Mouse (Mus musculus) liver, embryonic 13.5 days (tissue): ENCODE data around the gene Cplane1. TPM values are rescaled to one million over a fixed set of nuclear protein-coding genes. Genes with fewer than 3 reads are reported as not detected.

Experiments
- ATAC-seq: fragments of 200-750 bp; cut with Nextera tagmentation; 2 replicates; pipeline ENCODE4 v1.8.0; 2017; ENCODE audit warnings: low read depth, mild to moderate bottlenecking, moderate number of reproducible peaks, moderate library complexity
- DNase-seq: peaks from one replicate; pipeline ENCODE4 v3.0.0; 2022
- H3K27ac ChIP-seq: fragments of 300-500 bp; sonication (generic); 2 replicates; pipeline ENCODE4 v1.5.1; 2015; ENCODE audit warnings: moderate library complexity, mild to moderate bottlenecking, inconsistent platforms
- H3K27me3 ChIP-seq: fragments of 300-500 bp; sonication (generic); 2 replicates; pipeline ENCODE4 v1.6.1; 2015; ENCODE audit warnings: mild to moderate bottlenecking, inconsistent platforms
- H3K36me3 ChIP-seq: fragments of 300-500 bp; sonication (generic); 2 replicates; pipeline ENCODE4 v1.6.1; 2015; ENCODE audit warnings: mild to moderate bottlenecking, inconsistent platforms
- H3K4me1 ChIP-seq: fragments of 300-500 bp; sonication (generic); replicated peaks from 2 replicates; pipeline ENCODE4 v1.6.1; 2015; ENCODE audit warnings: inconsistent platforms
- H3K4me2 ChIP-seq: fragments of 300-500 bp; sonication (generic); 2 replicates; pipeline ENCODE4 v1.6.1; 2015; ENCODE audit warnings: inconsistent platforms, mild to moderate bottlenecking, moderate library complexity
- H3K4me3 ChIP-seq: fragments of 300-500 bp; sonication (generic); replicated peaks from 2 replicates; pipeline ENCODE4 v1.5.1; 2015; ENCODE audit warnings: mild to moderate bottlenecking, inconsistent platforms
- H3K9ac ChIP-seq: fragments of 300-500 bp; sonication (generic); 2 replicates; pipeline ENCODE4 v1.6.1; 2015; ENCODE audit warnings: mild to moderate bottlenecking, inconsistent platforms
- H3K9me3 ChIP-seq: fragments of 300-500 bp; sonication (generic); replicated peaks from 2 replicates; pipeline ENCODE4 v1.6.1; 2016; ENCODE audit warnings: inconsistent platforms
- WGBS: fragments of 180-500 bp; shearing (Covaris S2); methylation state at CpG from one replicate; pipeline ENCODE4 v1.1.7; 2015; ENCODE audit not compliant: insufficient replicate concordance; 5-methylcytosine and 5-hydroxymethylcytosine counted together
- polyA plus RNA-seq: library from polyadenylated mRNA; unstranded; fragments of >200 nt; fragmentation: Nextera tagmentation; extraction: Ambion mirVana; gene quantifications from 2 replicates; pipeline ENCODE4 v1.2.1, GENCODE M21; 2015

The Cplane1 gene
- 0.69 and 0.75 TPM in 2 replicates for polyA plus RNA-seq

DNA sequence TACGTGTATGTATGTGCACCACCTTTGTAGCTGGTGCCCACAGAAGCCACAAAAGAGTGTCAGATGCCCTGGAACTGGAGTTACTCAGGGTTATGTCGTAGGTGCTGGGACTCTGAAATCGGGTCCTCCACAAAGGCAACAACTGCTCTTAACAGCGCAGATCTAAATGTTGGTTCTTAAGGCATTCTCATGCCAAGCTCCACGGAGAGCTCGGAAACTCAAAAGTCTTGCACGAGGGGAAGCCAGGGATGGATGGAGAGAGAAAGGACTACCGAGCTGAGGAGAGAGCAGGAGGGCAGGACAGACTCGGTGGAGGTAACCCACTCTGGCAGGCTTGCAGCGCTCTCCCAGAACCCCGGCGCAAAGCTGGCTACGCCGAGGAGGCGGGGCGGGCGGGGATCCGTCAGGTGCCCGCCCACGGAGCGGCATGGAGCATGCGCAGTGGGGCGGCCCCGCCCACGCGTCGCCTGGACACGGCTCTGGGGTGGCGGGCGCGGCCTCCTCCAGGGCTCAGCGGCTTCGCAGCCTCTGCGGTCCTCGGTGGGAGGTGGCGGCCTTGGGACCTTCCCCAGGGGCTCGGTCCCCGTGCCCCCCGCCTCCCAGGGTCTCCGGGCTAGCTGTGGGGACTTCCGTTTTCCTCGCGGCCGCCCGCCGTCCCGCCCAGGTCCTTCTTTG is at the start of gene Cplane1:
Cplane1 (plus strand) TSS at position 516 of the 675 bp plus-strand sequence.
- Histone ChIP-seq H3K4me3 (peak within 1 kb of the TSS; percentile 81), H3K4me2 (peak within 1 kb of the TSS; percentile 100), H3K4me1 (peaks cover 14% of the 10 kb centered on the region; the same call in 1 of the 2 replicates), H3K9me3 (no peaks in the 10 kb centered on the region), H3K36me3 (no peaks in the 10 kb centered on the region), H3K27ac (no peak within 1 kb of the TSS), H3K27me3 (no peaks in the 10 kb centered on the region), H3K9ac (peak within 1 kb of the TSS; percentile 81)
- WGBS = 1% methylated on average over 40 of the region's 47 CpGs
- ATAC-seq (peak; percentile 99), DNase-seq (peak; percentile 91)

DNA sequence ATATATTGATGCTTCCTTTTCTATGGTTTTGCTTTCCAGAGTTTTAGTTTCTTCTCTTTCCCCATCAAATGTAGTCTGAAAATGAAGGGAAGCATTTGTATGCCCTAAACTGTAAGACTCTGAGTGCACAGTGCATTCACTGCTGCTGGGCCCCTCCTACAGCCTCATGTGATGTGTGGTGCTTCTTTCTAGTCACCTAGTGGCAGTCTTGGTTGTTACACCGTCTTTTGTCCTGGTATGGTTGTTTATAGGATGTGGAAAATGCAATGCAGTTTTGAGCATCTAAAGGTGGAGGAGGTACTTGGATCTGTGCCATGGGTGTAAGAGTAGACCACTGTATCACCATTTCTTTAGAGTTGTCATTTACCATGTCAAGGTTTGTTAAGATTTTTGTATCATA is 39.6 kb upstream of the Cplane1 start:
- Histone ChIP-seq H3K4me3 (no peak overlapping the region), H3K36me3 (peaks cover 86% of the 10 kb centered on the region), H3K9me3 (no peaks in the 10 kb centered on the region), H3K4me1 (no peaks in the 10 kb centered on the region), H3K4me2 (no peak overlapping the region), H3K9ac (no peak overlapping the region), H3K27me3 (no peaks in the 10 kb centered on the region), H3K27ac (no peak overlapping the region)
- DNase-seq (no peak), ATAC-seq (no peak)
- 68% methylated on average over 1 of the region's 1 CpGs for WGBS

DNA sequence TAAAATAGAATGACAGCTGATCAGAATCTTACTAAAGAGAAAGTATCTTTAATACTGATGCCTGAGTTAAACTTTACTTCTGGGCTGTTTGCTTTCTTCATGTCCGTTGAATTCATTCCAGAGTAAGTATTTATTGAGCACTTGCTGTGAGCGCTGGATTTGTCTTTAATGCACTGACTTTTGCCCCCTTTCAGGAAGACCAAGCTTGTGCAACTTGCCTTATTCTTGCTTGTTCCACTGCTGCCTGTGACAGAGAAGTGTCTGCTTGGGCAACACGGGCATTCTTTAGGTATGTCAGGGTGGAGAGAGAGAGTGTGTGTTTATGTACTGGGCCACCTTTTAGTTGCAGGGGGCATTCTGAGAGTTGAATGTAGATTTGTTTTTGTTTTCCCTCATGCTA is 37.6 kb upstream of the Cplane1 start:
- no peaks in the 10 kb centered on the region for H3K4me1 ChIP-seq
- WGBS = 81% methylated on average over 3 of the region's 3 CpGs
- no peaks in the 10 kb centered on the region for H3K9me3 ChIP-seq
- H3K4me3 ChIP-seq = no peak overlapping the region
- no peaks in the 10 kb centered on the region for H3K27me3 ChIP-seq
- no peak overlapping the region for H3K27ac ChIP-seq
- ATAC-seq (no peak), DNase-seq (no peak)
- no peak overlapping the region for H3K4me2 ChIP-seq
- H3K36me3 ChIP-seq = peaks cover 90% of the 10 kb centered on the region
- no peak overlapping the region for H3K9ac ChIP-seq

DNA sequence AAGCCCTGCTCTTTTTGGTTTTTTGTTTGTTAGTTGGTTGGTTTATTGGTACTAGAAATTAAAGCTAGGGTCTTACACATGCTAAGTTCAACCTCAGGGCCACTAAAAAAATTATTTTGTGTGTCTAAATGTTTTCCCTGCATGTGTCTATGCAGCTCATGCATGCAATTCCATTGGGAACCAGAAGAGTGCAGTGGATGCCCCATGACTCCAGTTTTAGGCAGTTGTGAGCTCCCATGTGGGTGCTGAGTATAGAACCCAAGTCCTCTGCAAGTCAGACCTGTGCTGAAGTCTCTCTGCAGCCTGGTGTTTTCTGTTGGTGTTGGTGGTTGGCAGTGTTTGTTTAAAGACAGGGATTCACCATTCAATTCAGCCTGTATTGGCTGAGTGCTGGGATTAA is 37.1 kb upstream of the Cplane1 start:
- Histone ChIP-seq H3K9ac (no peak overlapping the region), H3K27me3 (no peaks in the 10 kb centered on the region), H3K4me1 (no peaks in the 10 kb centered on the region), H3K36me3 (peaks cover 90% of the 10 kb centered on the region), H3K27ac (no peak overlapping the region), H3K4me2 (no peak overlapping the region), H3K4me3 (no peak overlapping the region), H3K9me3 (no peaks in the 10 kb centered on the region)
- ATAC-seq (no peak), DNase-seq (no peak)

DNA sequence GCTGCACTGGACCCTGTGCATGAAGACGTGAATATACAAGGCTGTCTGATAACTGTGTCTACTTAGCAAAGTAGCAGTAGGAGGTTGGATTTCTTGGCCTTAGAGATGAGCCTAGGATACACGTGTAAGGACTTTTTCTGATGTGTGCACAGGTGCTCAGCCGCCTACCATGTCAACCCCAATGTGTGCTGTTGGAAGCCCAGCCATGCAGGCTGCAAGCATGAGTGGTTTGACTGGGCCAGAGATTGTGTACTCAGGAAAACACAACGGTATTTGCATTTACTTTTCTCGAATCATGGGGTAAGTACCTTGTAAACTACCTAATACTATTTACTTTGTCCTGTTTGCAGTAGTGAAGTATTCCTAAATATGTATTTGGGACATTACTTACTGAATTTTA is 33.3 kb upstream of the Cplane1 start:
- DNase-seq = no peak
- 82% methylated on average over 5 of the region's 5 CpGs for WGBS
- H3K36me3 ChIP-seq = peaks cover 91% of the 10 kb centered on the region

GRCm38 (mm10) chr15:8161841-8162240 is 7.1 kb upstream of the Cplane1 start:
- DNase-seq (no peak), ATAC-seq (no peak)
- Histone ChIP-seq H3K4me2 (no peak overlapping the region), H3K4me3 (no peak overlapping the region), H3K9ac (no peak overlapping the region), H3K9me3 (no peaks in the 10 kb centered on the region), H3K4me1 (no peaks in the 10 kb centered on the region), H3K27ac (no peak overlapping the region), H3K27me3 (no peaks in the 10 kb centered on the region), H3K36me3 (peaks cover 50% of the 10 kb centered on the region)
- WGBS = 68% methylated on average over 1 of the region's 1 CpGs

More for the DNA sequence above, 33.3 kb upstream of the Cplane1 start:
- Histone ChIP-seq H3K27ac (no peak overlapping the region), H3K27me3 (no peaks in the 10 kb centered on the region), H3K4me2 (no peak overlapping the region), H3K9ac (no peak overlapping the region), H3K4me1 (no peaks in the 10 kb centered on the region), H3K9me3 (no peaks in the 10 kb centered on the region), H3K4me3 (no peak overlapping the region)
- no peak for ATAC-seq

GRCm38 (mm10) chr15:8169266-8169746 is 400 bp downstream of the Cplane1 start:
- Histone ChIP-seq H3K9ac (peak overlapping the region; percentile 81), H3K36me3 (no peaks in the 10 kb centered on the region), H3K4me3 (peak overlapping the region; percentile 81), H3K27me3 (no peaks in the 10 kb centered on the region), H3K9me3 (no peaks in the 10 kb centered on the region), H3K4me1 (peaks cover 14% of the 10 kb centered on the region; the same call in 1 of the 2 replicates), H3K27ac (no peak overlapping the region), H3K4me2 (peak overlapping the region; percentile 100)
- ATAC-seq (peak; percentile 63), DNase-seq (no peak)
- WGBS = 1% methylated on average over 25 of the region's 25 CpGs

DNA sequence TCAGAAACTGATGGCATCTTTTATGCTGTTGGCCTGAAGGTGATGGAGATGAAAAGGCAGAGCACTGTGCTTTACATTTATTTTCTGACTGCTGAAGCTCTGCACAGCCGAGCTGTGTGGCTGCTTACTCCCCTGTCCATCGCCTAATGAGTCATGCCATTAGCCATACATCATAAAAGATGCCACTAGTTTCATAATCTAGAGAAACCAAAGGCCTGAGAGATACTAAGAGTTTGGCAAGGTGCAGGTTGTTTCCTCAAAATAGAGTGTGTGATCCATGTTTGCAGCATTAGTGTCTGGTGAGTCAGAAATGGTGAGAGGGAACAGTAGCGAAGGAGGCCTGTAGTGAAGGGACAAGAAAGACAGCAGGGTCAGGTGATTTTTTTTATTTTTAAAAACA is 20.7 kb downstream of the Cplane1 start:
- Histone ChIP-seq H3K4me2 (no peak overlapping the region), H3K36me3 (no peaks in the 10 kb centered on the region; the same call in 1 of the 2 replicates), H3K9me3 (no peaks in the 10 kb centered on the region), H3K27me3 (no peaks in the 10 kb centered on the region), H3K9ac (no peak overlapping the region), H3K4me3 (no peak overlapping the region), H3K27ac (no peak overlapping the region), H3K4me1 (0 out of 2 replicates have a peak, but pooled peaks cover 2% of the 10 kb centered on the region)
- ATAC-seq = no peak
- 76% methylated on average over 3 of the region's 3 CpGs for WGBS
- no peak for DNase-seq

DNA sequence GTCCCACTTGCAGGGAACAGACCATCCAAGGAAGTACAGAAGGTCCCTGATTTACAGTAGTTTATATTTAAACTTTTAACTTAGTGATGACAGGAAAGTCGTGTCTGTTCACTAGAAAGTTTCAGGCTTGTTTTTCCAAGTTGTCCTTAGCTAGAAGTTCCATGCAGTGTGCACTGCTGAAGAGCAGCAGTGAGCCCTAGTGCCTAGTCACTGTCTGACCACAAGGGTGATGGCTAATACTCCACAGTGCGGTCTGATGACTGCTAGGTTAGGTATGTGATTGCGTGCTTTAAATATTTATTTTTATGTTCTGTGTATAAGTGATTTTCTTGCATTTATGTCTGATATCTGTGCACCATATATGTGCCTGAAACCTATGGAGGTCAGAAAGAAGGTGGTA is 21.5 kb downstream of the Cplane1 start:
- H3K4me3 ChIP-seq = no peak overlapping the region
- no peaks in the 10 kb centered on the region for H3K9me3 ChIP-seq
- DNase-seq (no peak), ATAC-seq (no peak)
- no peak overlapping the region for H3K9ac ChIP-seq
- H3K4me1 ChIP-seq = 0 out of 2 replicates have a peak, but pooled peaks cover 2% of the 10 kb centered on the region
- H3K36me3 ChIP-seq = no peaks in the 10 kb centered on the region; the same call in 1 of the 2 replicates
- H3K27ac ChIP-seq = no peak overlapping the region
- no peak overlapping the region for H3K4me2 ChIP-seq
- WGBS = 73% methylated on average over 3 of the region's 3 CpGs
- no peaks in the 10 kb centered on the region for H3K27me3 ChIP-seq

DNA sequence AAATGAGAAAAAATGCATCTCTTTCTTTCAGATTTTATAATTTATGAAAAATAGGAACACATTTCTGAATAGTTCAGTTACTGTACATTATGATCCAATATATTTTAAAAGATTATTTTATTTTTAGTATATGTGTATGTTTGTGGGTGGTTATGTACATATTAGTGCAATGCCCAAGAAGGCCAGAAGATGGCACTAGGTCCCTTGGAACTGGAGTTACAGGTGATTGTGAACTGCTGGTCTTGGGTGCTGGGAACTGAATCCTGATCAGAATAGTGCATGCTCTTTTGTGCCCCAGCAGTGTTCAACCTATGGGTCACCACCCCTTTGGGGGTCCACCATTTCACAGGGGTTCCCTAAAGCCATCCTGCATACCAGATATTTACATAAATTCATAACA is 31.4 kb downstream of the Cplane1 start:
- Histone ChIP-seq H3K4me1 (no peaks in the 10 kb centered on the region), H3K9me3 (0 out of 2 replicates have a peak, but pooled peaks cover 3% of the 10 kb centered on the region), H3K36me3 (peaks cover 20% of the 10 kb centered on the region), H3K4me3 (no peak overlapping the region), H3K9ac (no peak overlapping the region), H3K4me2 (no peak overlapping the region), H3K27me3 (no peaks in the 10 kb centered on the region), H3K27ac (no peak overlapping the region)
- ATAC-seq (no peak), DNase-seq (no peak)

- Histone ChIP-seq H3K27ac (no peak overlapping the region), H3K9me3 (no peaks in the 10 kb centered on the region), H3K4me1 (no peaks in the 10 kb centered on the region), H3K9ac (no peak overlapping the region), H3K4me2 (no peak overlapping the region), H3K27me3 (no peaks in the 10 kb centered on the region), H3K4me3 (no peak overlapping the region), H3K36me3 (0 out of 2 replicates have a peak, but pooled peaks cover 9% of the 10 kb centered on the region)
- no peak for DNase-seq
- ATAC-seq = no peak
- WGBS = 72% methylated on average over 6 of the region's 6 CpGs
These were observed 39.5 kb downstream of the Cplane1 start for GRCm38 (mm10) chr15:8208362-8208761.

DNA sequence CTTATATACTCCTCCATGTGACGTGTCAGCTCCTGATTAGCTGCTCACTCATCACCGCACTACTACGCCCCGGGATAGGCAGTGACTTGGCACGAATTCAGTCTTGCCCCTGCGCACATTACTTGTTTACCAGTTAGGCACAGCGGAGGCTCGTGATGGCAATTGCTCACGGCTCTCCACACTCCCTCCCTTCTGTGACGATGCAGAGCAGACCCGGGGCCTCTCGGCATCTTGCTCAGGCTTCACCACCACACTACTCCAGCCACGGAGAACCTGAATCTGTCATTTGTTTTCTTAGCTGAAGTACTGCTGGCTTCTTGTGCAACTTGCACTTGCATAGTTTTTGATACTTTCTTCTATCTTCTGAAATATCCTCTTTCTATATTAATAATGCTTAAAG is 45.9 kb downstream of the Cplane1 start:
- Histone ChIP-seq H3K27ac (no peak overlapping the region), H3K4me1 (no peaks in the 10 kb centered on the region), H3K4me2 (no peak overlapping the region), H3K4me3 (no peak overlapping the region), H3K9ac (no peak overlapping the region), H3K9me3 (no peaks in the 10 kb centered on the region), H3K36me3 (0 out of 2 replicates have a peak, but pooled peaks cover 5% of the 10 kb centered on the region), H3K27me3 (no peaks in the 10 kb centered on the region)
- ATAC-seq = no peak
- no peak for DNase-seq
- 80% methylated on average over 13 of the region's 13 CpGs for WGBS
